Mouse (Mus musculus) kidney, adult 2 months (tissue): ENCODE measurements around the gene Cnpy3. TPM values are rescaled to one million over a fixed set of nuclear protein-coding genes. Genes with fewer than 3 reads are reported as not detected.

Experiments used
- DNase-seq: peaks from one replicate; pipeline ENCODE4 v3.0.0; 2021
- H3K27ac ChIP-seq: fragments of 200-500 bp; 2 replicates; pipeline ENCODE4 v1.5.1; 2012; ENCODE audit warnings: low read depth, low read length, control low read depth, inconsistent platforms; ENCODE audit not compliant: insufficient read depth
- H3K27me3 ChIP-seq: fragments of 200-500 bp; replicated peaks from 2 replicates; pipeline ENCODE4 v1.6.1; 2012; ENCODE audit warnings: mild to moderate bottlenecking, moderate library complexity, low read length, inconsistent platforms; ENCODE audit not compliant: control insufficient read depth, insufficient read depth
- H3K36me3 ChIP-seq: fragments of 200-500 bp; 2 replicates; pipeline ENCODE4 v1.6.1; 2012; ENCODE audit warnings: mild to moderate bottlenecking, moderate library complexity, low read length, inconsistent platforms; ENCODE audit not compliant: control insufficient read depth, insufficient read depth
- H3K4me1 ChIP-seq: fragments of 200-500 bp; 2 replicates; pipeline ENCODE4 v1.6.1; 2011; ENCODE audit warnings: low read length; ENCODE audit not compliant: control insufficient read depth, insufficient read depth
- H3K4me3 ChIP-seq: fragments of 200-500 bp; 2 replicates; pipeline ENCODE4 v1.5.1; 2011; ENCODE audit warnings: mild to moderate bottlenecking, low read depth, low read length, control low read depth; ENCODE audit not compliant: insufficient read depth
- CTCF ChIP-seq: fragments of 200-500 bp; conservative IDR thresholded peaks from 2 replicates; pipeline ENCODE4 v1.5.1; 2011; ENCODE audit warnings: low read depth, mild to moderate bottlenecking, control low read depth, low read length, moderate library complexity, mixed read lengths; ENCODE audit not compliant: insufficient read depth, insufficient read length
- POLR2A ChIP-seq: fragments of 200-500 bp; IDR thresholded peaks from one replicate; pipeline ENCODE4 v1.6.1; 2011; ENCODE audit warnings: low read depth, low read length, control low read depth
- WGBS: fragments of 180-500 bp; shearing (Covaris S2); methylation state at CpG from one replicate; pipeline ENCODE4 v1.1.7; 2018; 5-methylcytosine and 5-hydroxymethylcytosine counted together
- polyA plus RNA-seq: library from polyadenylated mRNA; depleted of rRNA; stranded (reverse); fragments of >200 nt; gene quantifications from 2 replicates; pipeline ENCODE4 v1.2.3, GENCODE M21; 2012

The Cnpy3 gene
- polyA plus RNA-seq, 1 experiment, result 48.3 TPM

- H3K4me1 ChIP-seq, result peaks cover 4% of the 10 kb centered on the region; the same call in 1 of the 2 replicates
- peak; percentile 36 for DNase-seq
- no peaks in the 10 kb centered on the region for H3K36me3 ChIP-seq
- no peak overlapping the region for H3K27ac ChIP-seq
- TF ChIP-seq POLR2A, result no peak
- no peak overlapping the region for H3K4me3 ChIP-seq
- no peaks in the 10 kb centered on the region for H3K27me3 ChIP-seq
- 79% methylated on average over 2 of the region's 2 CpGs for WGBS
Observed at GRCm38 (mm10) chr17:46747806-46748205, 4.2 kb downstream of the Cnpy3 start.

- Histone ChIP-seq H3K4me1 (peaks cover 4% of the 10 kb centered on the region; the same call in 1 of the 2 replicates), H3K4me3 (no peak overlapping the region), H3K36me3 (no peaks in the 10 kb centered on the region), H3K27ac (no peak overlapping the region), H3K27me3 (no peaks in the 10 kb centered on the region)
- DNase-seq, result no peak
- no peak for TF ChIP-seq POLR2A
- TF ChIP-seq CTCF, result no peak
- WGBS, result 78% methylated on average over 8 of the region's 8 CpGs
Observed at GRCm38 (mm10) chr17:46747234-46747633, 4.8 kb downstream of the Cnpy3 start.

- H3K27me3 ChIP-seq, result no peaks in the 10 kb centered on the region
- H3K27ac ChIP-seq, result no peak overlapping the region
- H3K4me3 ChIP-seq, result no peak overlapping the region
- TF ChIP-seq POLR2A (no peak), CTCF (no peak)
- no peaks in the 10 kb centered on the region for H3K36me3 ChIP-seq
- WGBS, result 80% methylated on average over 2 of the region's 2 CpGs
- no peaks in the 10 kb centered on the region for H3K4me1 ChIP-seq
- DNase-seq, result no peak
Observed at GRCm38 (mm10) chr17:46745506-46745905, 6.5 kb downstream of the Cnpy3 start.

- TF ChIP-seq CTCF (no peak), POLR2A (no peak)
- no peaks in the 10 kb centered on the region for H3K4me1 ChIP-seq
- no peaks in the 10 kb centered on the region for H3K27me3 ChIP-seq
- DNase-seq, result peak; percentile 35
- H3K4me3 ChIP-seq, result no peak overlapping the region
- no peaks in the 10 kb centered on the region for H3K36me3 ChIP-seq
- H3K27ac ChIP-seq, result no peak overlapping the region
- 71% methylated on average over 9 of the region's 9 CpGs for WGBS
Observed at GRCm38 (mm10) chr17:46742986-46743385, 9.0 kb downstream of the Cnpy3 start.

GRCm38 (mm10) chr17:46741305-46741704 is 10.7 kb downstream of the Cnpy3 start:
- Histone ChIP-seq H3K27ac (no peak overlapping the region), H3K4me1 (no peaks in the 10 kb centered on the region), H3K4me3 (no peak overlapping the region), H3K27me3 (no peaks in the 10 kb centered on the region), H3K36me3 (no peaks in the 10 kb centered on the region)
- TF ChIP-seq CTCF (no peak), POLR2A (no peak)
- 94% methylated on average over 6 of the region's 6 CpGs for WGBS
- DNase-seq, result no peak

GRCm38 (mm10) chr17:46736160-46736559 is 15.9 kb downstream of the Cnpy3 start:
- peak; percentile 67 for TF ChIP-seq CTCF
- TF ChIP-seq POLR2A, result no peak
- Histone ChIP-seq H3K27ac (no peak overlapping the region), H3K27me3 (no peaks in the 10 kb centered on the region), H3K36me3 (no peaks in the 10 kb centered on the region), H3K4me3 (no peak overlapping the region), H3K4me1 (no peaks in the 10 kb centered on the region)
- 63% methylated on average over 10 of the region's 10 CpGs for WGBS
- peak; percentile 20 for DNase-seq

GRCm38 (mm10) chr17:46735287-46735686 is 16.7 kb downstream of the Cnpy3 start:
- DNase-seq, result no peak
- H3K27ac ChIP-seq, result no peak overlapping the region
- H3K4me3 ChIP-seq, result no peak overlapping the region
- H3K27me3 ChIP-seq, result no peaks in the 10 kb centered on the region
- no peaks in the 10 kb centered on the region for H3K36me3 ChIP-seq
- TF ChIP-seq CTCF (no peak), POLR2A (no peak)
- 80% methylated on average over 7 of the region's 7 CpGs for WGBS
- no peaks in the 10 kb centered on the region for H3K4me1 ChIP-seq

GRCm38 (mm10) chr17:46734055-46734454 is 18.0 kb downstream of the Cnpy3 start:
- WGBS, result 81% methylated on average over 3 of the region's 3 CpGs
- peak; percentile 22 for DNase-seq
- no peak for TF ChIP-seq POLR2A
- no peak for TF ChIP-seq CTCF
- H3K27me3 ChIP-seq, result no peaks in the 10 kb centered on the region
- no peak overlapping the region for H3K4me3 ChIP-seq
- H3K27ac ChIP-seq, result no peak overlapping the region
- peaks cover 4% of the 10 kb centered on the region; the same call in 1 of the 2 replicates for H3K4me1 ChIP-seq
- no peaks in the 10 kb centered on the region for H3K36me3 ChIP-seq
